In the genomic region with DNA sequence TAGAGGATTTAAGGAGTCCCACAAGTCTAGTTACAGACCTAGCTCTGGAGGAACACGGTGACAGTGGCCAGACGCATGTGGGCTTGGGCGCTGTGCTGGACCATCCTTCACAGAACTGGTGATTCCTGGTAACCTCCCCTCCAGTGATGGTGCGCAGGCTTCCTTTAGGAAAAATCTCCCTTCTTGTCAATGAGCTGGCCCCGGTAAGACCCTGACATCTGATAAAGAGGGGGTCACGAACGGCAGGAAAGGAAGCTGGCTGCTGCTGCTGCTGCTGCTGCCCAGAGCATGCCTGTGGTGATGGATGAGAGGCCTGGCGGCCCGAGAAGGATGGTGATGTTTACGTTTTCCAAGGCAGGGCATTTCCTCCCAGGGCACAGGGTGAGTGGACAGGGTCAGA, we compare ENCODE assay signal across 26 mouse cellular contexts. TPM values are rescaled to one million over a fixed set of nuclear protein-coding genes. Genes with fewer than 3 reads are reported as not detected.
A peak's percentile ranks its signal among the peaks of the same experiment; 100 is the strongest.
DNase-seq lines count a peak whose midpoint lies in the region; ATAC-seq and TF ChIP-seq lines count a peak whose summit lies in the region.
"Had no signal": no experiment of that assay in that cellular context is flagged by ENCODE, and none has a peak within 500 bp of the region (broad histone marks: within the 10 kb centered on the region; RNA-seq: fewer than 3 reads in every experiment).

No protein-coding gene starts in this region.

- no peaks in the 10 kb centered on the region for H3K36me3 ChIP-seq in hindbrain, embryonic 13.5 days
- no peaks in the 10 kb centered on the region for H3K36me3 ChIP-seq in hindbrain, embryonic 16.5 days (ENCODE audit: control insufficient read depth, insufficient read depth, low read length)
- no peaks in the 10 kb centered on the region for H3K36me3 ChIP-seq in embryonic facial prominence, embryonic 10.5 days (replicated peaks)
- no peaks in the 10 kb centered on the region for H3K36me3 ChIP-seq in stomach, postnatal 0 days (ENCODE audit: control insufficient read depth, insufficient read depth, low read length)
- H3K36me3 ChIP-seq in hindbrain, postnatal 0 days (ENCODE audit: insufficient read depth, low read length) = no peaks in the 10 kb centered on the region
- H3K36me3 ChIP-seq: embryonic facial prominence, embryonic 13.5 days; forebrain, embryonic 12.5 days; hindbrain, embryonic 12.5 days had no signal

- H3K4me2 ChIP-seq in hindbrain, embryonic 13.5 days = no peak overlapping the region
- no peak overlapping the region for H3K4me2 ChIP-seq in hindbrain, embryonic 16.5 days (ENCODE audit: low read length)
- no peak overlapping the region for H3K4me2 ChIP-seq in stomach, postnatal 0 days (replicated peaks; ENCODE audit: low read depth)
- H3K4me2 ChIP-seq in hindbrain, postnatal 0 days (ENCODE audit: low read depth, low read length) = no peak overlapping the region
- H3K4me2 ChIP-seq: embryonic facial prominence, embryonic 13.5 days; forebrain, embryonic 12.5 days; heart, embryonic 11.5 days; hindbrain, embryonic 12.5 days had no signal

- H3K4me3 ChIP-seq in hindbrain, embryonic 13.5 days = no peak overlapping the region
- no peak overlapping the region for H3K4me3 ChIP-seq in hindbrain, embryonic 16.5 days (ENCODE audit: low read length)
- no peak overlapping the region for H3K4me3 ChIP-seq in embryonic facial prominence, embryonic 10.5 days
- no peak overlapping the region for H3K4me3 ChIP-seq in stomach, postnatal 0 days (ENCODE audit: low read depth, low read length)
- no peak overlapping the region for H3K4me3 ChIP-seq in hindbrain, postnatal 0 days (ENCODE audit: low read length)
- H3K4me3 ChIP-seq: embryonic facial prominence, embryonic 13.5 days; erythroblast, embryonic 14.5 days; forebrain, embryonic 12.5 days; gastrocnemius, adult 2 months; hindbrain, embryonic 12.5 days had no signal

- TF ChIP-seq CTCF in stomach, postnatal 0 days (IDR thresholded peaks at IDR 0.05; ENCODE audit: low read depth) = no peak
- no peak for TF ChIP-seq CTCF in hindbrain, postnatal 0 days (IDR thresholded peaks at IDR 0.05; ENCODE audit: low read depth)

- 52% methylated on average over 10 of the region's 10 CpGs for WGBS in hindbrain, embryonic 13.5 days
- 53% methylated on average over 10 of the region's 10 CpGs for WGBS in hindbrain, embryonic 16.5 days
- WGBS in embryonic facial prominence, embryonic 10.5 days = 47% methylated on average over 10 of the region's 10 CpGs
- WGBS in stomach, postnatal 0 days = 32% methylated on average over 10 of the region's 10 CpGs
- 59% methylated on average over 10 of the region's 10 CpGs for WGBS in hindbrain, postnatal 0 days

- H3K9me3 ChIP-seq in hindbrain, embryonic 13.5 days = no peaks in the 10 kb centered on the region
- no peaks in the 10 kb centered on the region for H3K9me3 ChIP-seq in hindbrain, embryonic 16.5 days (ENCODE audit: control insufficient read depth, low read length)
- H3K9me3 ChIP-seq in embryonic facial prominence, embryonic 10.5 days = no peaks in the 10 kb centered on the region
- H3K9me3 ChIP-seq in stomach, postnatal 0 days (ENCODE audit: control insufficient read depth, low read length) = no peaks in the 10 kb centered on the region
- H3K9me3 ChIP-seq in hindbrain, postnatal 0 days (ENCODE audit: low read length) = no peaks in the 10 kb centered on the region
- H3K9me3 ChIP-seq: embryonic facial prominence, embryonic 13.5 days; forebrain, embryonic 12.5 days; hindbrain, embryonic 12.5 days had no signal

- ATAC-seq in hindbrain, embryonic 13.5 days (ENCODE audit: low FRiP score) = 0 out of 2 replicates have a peak, but pooled peaks have one; percentile 39
- no peak for ATAC-seq in hindbrain, embryonic 16.5 days
- ATAC-seq in stomach, postnatal 0 days (ENCODE audit: low FRiP score, low TSS enrichment) = no peak
- ATAC-seq in megakaryocyte progenitor cell, adult 5-6 weeks (replicated peaks; ENCODE audit: poor library complexity) = no peak
- ATAC-seq in hindbrain, postnatal 0 days = no peak
- ATAC-seq: activated CD4-positive, CD25-positive, alpha-beta regulatory T cell, adult 4 months; forebrain, postnatal 0 days; intestine, postnatal 0 days had no signal

- TF ChIP-seq EP300 in stomach, postnatal 0 days (optimal IDR thresholded peaks at IDR 0.05) = no peak

- peak overlapping the region; percentile 13; the same call in 1 of the 2 replicates for H3K9ac ChIP-seq in hindbrain, embryonic 13.5 days
- H3K9ac ChIP-seq in hindbrain, embryonic 16.5 days (ENCODE audit: low read depth, low read length) = no peak overlapping the region
- H3K9ac ChIP-seq in stomach, postnatal 0 days (ENCODE audit: low read length) = peak overlapping the region; percentile 8; the same call in 1 of the 2 replicates
- no peak overlapping the region for H3K9ac ChIP-seq in hindbrain, postnatal 0 days (replicated peaks; ENCODE audit: low read length)
- H3K9ac ChIP-seq: embryonic facial prominence, embryonic 13.5 days; forebrain, embryonic 12.5 days; forebrain, postnatal 0 days; hindbrain, embryonic 12.5 days had no signal

- H3K27me3 ChIP-seq in hindbrain, embryonic 13.5 days = no peaks in the 10 kb centered on the region
- no peaks in the 10 kb centered on the region for H3K27me3 ChIP-seq in hindbrain, embryonic 16.5 days (replicated peaks; ENCODE audit: control insufficient read depth, insufficient read depth, low read length)
- H3K27me3 ChIP-seq in embryonic facial prominence, embryonic 10.5 days (replicated peaks; ENCODE audit: low read depth, poor library complexity, severe bottlenecking) = no peaks in the 10 kb centered on the region
- no peaks in the 10 kb centered on the region for H3K27me3 ChIP-seq in stomach, postnatal 0 days (ENCODE audit: control insufficient read depth, insufficient read depth, low read length)
- H3K27me3 ChIP-seq in hindbrain, postnatal 0 days (ENCODE audit: insufficient read depth, low read length) = no peaks in the 10 kb centered on the region
- H3K27me3 ChIP-seq: forebrain, embryonic 12.5 days; hindbrain, embryonic 12.5 days had no signal

- H3K4me1 ChIP-seq in hindbrain, embryonic 13.5 days (replicated peaks) = peaks cover 10% of the 10 kb centered on the region
- H3K4me1 ChIP-seq in hindbrain, embryonic 16.5 days (ENCODE audit: control insufficient read depth, insufficient read depth, low read depth, low read length) = peaks cover 3% of the 10 kb centered on the region
- peaks cover 8% of the 10 kb centered on the region for H3K4me1 ChIP-seq in embryonic facial prominence, embryonic 10.5 days
- H3K4me1 ChIP-seq in stomach, postnatal 0 days (replicated peaks; ENCODE audit: control insufficient read depth, insufficient read depth) = no peaks in the 10 kb centered on the region
- H3K4me1 ChIP-seq in hindbrain, postnatal 0 days (ENCODE audit: insufficient read depth, low read length) = no peaks in the 10 kb centered on the region
- H3K4me1 ChIP-seq: hindbrain, embryonic 12.5 days had no signal

- peak; percentile 12 for DNase-seq in embryo, embryonic 10.5 days (ENCODE audit: low spot score)
- peak; percentile 19 for DNase-seq in embryonic facial prominence, embryonic 10.5 days (ENCODE audit: low spot score)
- DNase-seq in stomach, postnatal 0 days (ENCODE audit: low spot score) = no peak
- no peak for DNase-seq in right cerebral cortex, postnatal 25 days
- no peak for DNase-seq in hindbrain, postnatal 0 days (ENCODE audit: low spot score)
- DNase-seq: adrenal gland, adult 8-10 months; adrenal gland, postnatal 25 days; cerebellum, adult 11-12 months; cerebellum, adult 9-10 months; cerebellum, postnatal 14 days; forebrain, postnatal 0 days; gastrocnemius, adult 2 months; gastrocnemius, postnatal 14 days; heart, adult 11 months had no signal

- no peak overlapping the region for H3K27ac ChIP-seq in hindbrain, embryonic 13.5 days
- H3K27ac ChIP-seq in hindbrain, embryonic 16.5 days (ENCODE audit: low read depth, low read length) = no peak overlapping the region
- H3K27ac ChIP-seq in embryonic facial prominence, embryonic 10.5 days (replicated peaks) = no peak overlapping the region
- no peak overlapping the region for H3K27ac ChIP-seq in stomach, postnatal 0 days (replicated peaks)
- no peak overlapping the region for H3K27ac ChIP-seq in hindbrain, postnatal 0 days
- H3K27ac ChIP-seq: embryonic facial prominence, embryonic 13.5 days; forebrain, embryonic 12.5 days; gastrocnemius, adult 2 months; hindbrain, embryonic 12.5 days had no signal

RNA-seq across cellular contexts. Expression of gene Zkscan2, which starts 25.5 kb away (rescaled TPM):
- 12.2 and 13.6 TPM in 2 replicates for polyA plus RNA-seq in hindbrain, embryonic 13.5 days (2015; fragmentation: Nextera tagmentation; extraction: Ambion mirVana)
- polyA plus RNA-seq in hindbrain, embryonic 16.5 days (2015; fragmentation: Nextera tagmentation; extraction: Ambion mirVana) = 10.4 and 10.6 TPM in 2 replicates
- polyA plus RNA-seq in embryonic facial prominence, embryonic 10.5 days (2016; fragmentation: Nextera tagmentation; extraction: Ambion mirVana) = 3.7 and 3.9 TPM in 2 replicates
- polyA plus RNA-seq in stomach, postnatal 0 days (2015; fragmentation: Nextera tagmentation; extraction: Ambion mirVana) = 0.25 and 0.28 TPM in 2 replicates
- 0.07 TPM in 1 of 2 replicates, not detected in the other for total RNA-seq in megakaryocyte progenitor cell, adult 5-6 weeks (2015)
- total RNA-seq in megakaryocyte progenitor cell, adult 5-6 weeks (2017) = not detected in 2 replicates
- total RNA-seq in hindbrain, postnatal 0 days (2014; rRNA removed) = 14.4 and 18.6 TPM in 2 replicates
- 8.0 and 8.3 TPM in 2 replicates for polyA plus RNA-seq in hindbrain, postnatal 0 days (2015; fragmentation: Nextera tagmentation; extraction: Ambion mirVana)
- total RNA-seq: hematopoietic stem cell, adult 5-6 weeks had no signal
- polyA plus RNA-seq: C2C12; erythroblast, embryonic 14.5 days had no signal

Comparison
In these comparisons a context has a peak if more than half of its experiments do, and no peak if none do; other contexts are left out.
1. H3K9ac ChIP-seq: peak in hindbrain, embryonic 13.5 days (single experiment) and stomach, postnatal 0 days (single experiment); none in hindbrain, embryonic 16.5 days (single experiment) and hindbrain, postnatal 0 days (single experiment).
2. DNase-seq: peak in embryo, embryonic 10.5 days (single experiment) and embryonic facial prominence, embryonic 10.5 days (single experiment); none in stomach, postnatal 0 days (single experiment), right cerebral cortex, postnatal 25 days (single experiment) and hindbrain, postnatal 0 days (single experiment).